Mouse (Mus musculus): ENCODE measurements around the gene C2cd2. TPM values are rescaled to one million over a fixed set of nuclear protein-coding genes. Genes with fewer than 3 reads are reported as not detected.
"Not testable (repeated sequence)": the region's sequence is repeated elsewhere in the genome, so short reads cannot be mapped to it uniquely, and the experiment has no call there.

C2cd2 gene
- total RNA-seq (2021): 10 to 100 TPM; 18.3 to 28.8 TPM

DNA sequence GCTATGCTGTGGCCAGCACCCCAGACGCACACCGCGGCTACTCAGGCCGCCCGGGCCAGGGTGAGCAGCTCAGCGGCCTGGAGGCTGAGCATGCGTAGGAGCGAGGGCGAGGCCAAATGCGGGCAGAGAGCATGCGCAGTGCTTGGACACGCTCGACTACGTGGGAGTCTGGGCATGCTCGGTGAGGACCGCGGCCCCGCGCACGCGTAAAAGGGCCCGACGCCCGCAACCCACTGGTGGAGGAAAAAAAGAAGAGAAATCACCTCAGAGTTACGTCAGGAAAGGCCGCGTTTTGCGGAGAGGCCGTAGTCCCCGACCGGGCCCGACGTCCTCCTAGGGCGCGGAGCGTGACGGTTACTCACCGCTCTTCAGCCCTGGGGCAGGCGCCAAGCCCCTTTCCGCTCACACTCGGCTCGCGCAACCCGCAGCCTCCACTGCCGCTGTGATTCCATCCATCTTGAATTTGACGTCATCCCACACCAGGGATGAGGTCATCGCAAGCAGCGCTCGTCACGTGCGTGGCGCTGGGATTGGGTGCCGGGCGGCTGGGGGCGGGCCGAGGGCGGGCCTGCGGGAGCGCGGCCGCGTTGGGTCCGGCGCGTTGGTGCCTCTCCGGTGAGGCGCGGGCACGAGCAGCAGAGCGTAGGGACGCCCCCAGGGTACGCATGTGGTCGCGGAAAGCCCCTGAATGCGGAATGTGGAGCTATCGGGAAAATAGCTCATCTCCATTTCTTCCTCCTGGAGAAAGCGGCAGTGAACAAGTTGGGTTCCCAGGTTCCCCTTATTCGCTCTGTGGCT, at the start of gene C2cd2, which contains the start of gene Zbtb21:
C2cd2 (minus strand) TSS at position 448 of the 798 bp plus-strand sequence.
Zbtb21 (minus strand) TSS at position 472 of the 798 bp plus-strand sequence.
- peak; percentile 97 for DNase-seq
- intact Hi-C loops (cut with DNase I): loop anchor here (2.0 to 5.0 kb wide), 2 partner anchors 34 to 120 kb away; partner anchors contain the start of genes A630089N07Rik and B230307C23Rik

DNA sequence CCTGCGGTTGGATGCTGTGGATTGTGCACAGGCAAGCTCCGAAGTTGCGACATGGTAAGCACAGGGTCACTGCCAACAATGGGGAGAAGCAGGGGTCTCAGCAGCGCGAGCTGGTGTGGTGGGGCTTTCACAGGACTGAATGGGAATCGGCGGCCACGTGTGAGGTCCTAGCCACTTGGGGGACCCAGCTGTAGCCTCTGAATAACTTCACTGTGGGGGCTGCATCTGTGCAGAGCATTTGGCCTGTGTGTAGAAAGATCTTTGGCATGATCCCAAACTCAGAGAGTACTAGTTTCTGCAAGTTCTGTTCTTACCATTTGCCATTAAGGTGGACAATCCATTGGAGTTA, 35.0 kb upstream of the C2cd2 start:
- intact Hi-C loops (cut with DNase I): loop anchor here (2.0 to 10.0 kb wide), 3 partner anchors 35 to 193 kb away; partner anchors contain the start of genes C2cd2 and Zbtb21
- not testable (repeated sequence) for DNase-seq

DNA sequence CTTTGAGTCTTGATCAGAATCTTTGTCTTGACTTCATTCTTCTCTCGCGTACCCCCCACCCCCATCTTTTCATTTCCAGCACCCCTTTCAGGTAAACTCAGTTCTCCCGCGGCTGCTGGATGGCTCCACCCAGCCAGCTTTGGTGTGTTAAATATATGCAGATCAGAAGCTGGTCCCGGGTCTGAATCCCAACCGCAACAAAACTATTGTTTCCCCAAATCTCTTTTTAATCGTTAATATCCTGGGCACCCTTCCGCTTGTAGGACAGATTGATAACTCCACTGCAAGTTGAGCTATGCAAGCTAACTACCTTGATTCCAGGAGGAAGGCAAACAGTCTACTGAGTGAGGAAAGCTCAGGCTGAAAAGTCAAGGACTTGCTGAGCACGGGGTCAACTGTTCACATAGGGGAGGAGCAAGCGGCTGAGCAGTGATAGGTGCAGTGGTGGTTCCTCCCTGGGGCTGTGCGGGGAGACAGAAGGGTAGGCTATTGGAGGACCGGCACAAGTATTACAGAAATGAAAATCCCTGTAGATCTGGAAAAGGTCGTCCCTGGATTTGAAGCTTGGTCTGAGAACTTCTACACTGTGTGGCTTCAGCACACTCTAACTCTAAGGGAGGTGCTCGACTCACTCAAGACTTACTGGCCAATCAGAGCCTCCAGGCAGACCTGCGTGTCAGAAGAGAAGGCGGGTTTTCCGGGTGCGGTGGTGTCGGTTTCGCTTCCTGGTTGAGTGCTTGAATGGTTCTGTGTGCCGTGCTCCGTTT, 34.4 kb upstream of the C2cd2 start, which contains the start of gene B230307C23Rik:
B230307C23Rik (plus strand) TSS at position 700 of the 767 bp plus-strand sequence.
- intact Hi-C loops (cut with DNase I): loop anchor here (2.0 to 10.0 kb wide), 3 partner anchors 34 to 192 kb away; partner anchors contain the start of genes C2cd2 and Zbtb21
- DNase-seq: peak; percentile 81

DNA sequence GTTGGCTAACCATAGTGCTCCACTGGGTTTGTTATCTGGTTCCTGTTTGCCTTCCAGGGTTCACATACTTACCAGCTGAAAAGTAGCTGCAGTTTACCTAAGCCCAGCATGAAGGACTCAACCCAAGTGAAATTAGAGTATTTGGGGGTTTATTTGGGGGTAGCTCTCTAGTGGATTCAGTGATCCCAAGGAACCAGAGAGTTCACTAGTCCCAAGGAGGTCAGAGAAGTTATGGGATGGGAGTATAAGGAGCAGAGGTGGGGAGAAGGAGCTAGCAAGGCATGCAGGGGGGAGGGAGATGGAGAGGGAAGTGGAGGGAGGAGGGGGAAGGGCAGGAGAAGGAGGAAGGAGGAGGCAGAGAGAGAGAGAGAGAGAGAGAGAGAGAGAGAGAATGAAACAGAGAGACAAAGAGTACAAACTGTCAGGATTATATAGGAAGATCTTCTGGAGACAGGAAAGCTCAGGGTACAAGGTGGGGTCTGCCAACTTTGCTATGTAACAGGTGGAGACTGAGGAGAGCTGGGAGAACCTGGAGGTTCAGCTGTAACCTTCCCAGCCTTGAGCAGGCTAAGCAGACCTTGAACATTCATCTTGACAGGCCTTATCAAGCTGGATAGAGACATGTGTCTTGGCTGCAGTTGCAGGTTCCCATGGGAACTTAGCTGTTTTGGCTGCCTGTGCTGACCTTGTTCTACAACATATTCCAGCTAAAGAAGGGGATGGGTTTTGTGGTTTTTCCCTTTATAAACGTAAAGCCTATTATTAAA, 33.6 kb upstream of the C2cd2 start:
- intact Hi-C loops (cut with DNase I): loop anchor here (2.0 to 10.0 kb wide), 3 partner anchors 33 to 191 kb away; partner anchors contain the start of genes C2cd2 and Zbtb21
- peak; percentile 43 to 55 for DNase-seq

DNA sequence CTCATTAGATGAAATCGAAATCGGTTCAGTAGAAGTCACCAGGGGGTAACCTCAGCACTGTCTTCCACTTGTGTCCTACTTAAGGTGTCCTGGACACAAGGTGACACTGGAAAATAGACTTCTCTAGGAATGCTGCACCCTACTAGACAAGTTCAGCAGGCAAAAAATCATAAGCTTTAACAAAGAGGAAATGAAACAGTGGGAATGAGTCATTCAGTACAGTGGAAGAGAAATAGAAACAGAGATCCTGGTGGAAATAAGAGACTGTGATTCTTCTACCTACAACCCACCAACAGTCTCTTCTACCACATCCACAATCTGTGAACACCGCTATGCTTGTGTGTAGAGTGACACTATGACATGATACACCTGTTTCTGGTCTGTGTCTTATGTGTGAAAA, 30.1 kb upstream of the C2cd2 start:
- intact Hi-C loops (cut with DNase I): loop anchor here (10.0 kb wide), 1 partner anchor 188 kb away; no protein-coding TSS in a partner anchor
- not testable (repeated sequence) for DNase-seq

DNA sequence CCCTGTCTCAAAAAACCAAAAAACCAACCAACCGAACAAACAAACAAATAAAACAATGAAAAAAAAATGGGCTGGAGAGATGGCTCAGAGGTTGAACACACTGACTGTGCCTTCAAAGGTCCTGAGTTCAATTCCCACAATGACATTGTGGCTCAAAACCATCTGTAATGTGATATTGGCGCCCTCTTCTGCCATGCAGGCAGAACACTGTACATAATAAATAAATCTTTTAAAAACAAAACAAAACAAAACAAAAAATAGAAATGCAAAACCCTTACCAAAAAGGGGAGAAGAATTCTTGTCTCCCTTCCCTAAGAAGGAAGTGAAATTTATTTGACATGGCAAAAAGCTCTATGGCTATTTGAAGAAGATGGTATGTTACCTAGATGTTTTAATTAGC, 29.1 kb upstream of the C2cd2 start:
- intact Hi-C loops (cut with DNase I): loop anchor here (10.0 kb wide), 1 partner anchor 187 kb away; no protein-coding TSS in a partner anchor
- DNase-seq: no peak

DNA sequence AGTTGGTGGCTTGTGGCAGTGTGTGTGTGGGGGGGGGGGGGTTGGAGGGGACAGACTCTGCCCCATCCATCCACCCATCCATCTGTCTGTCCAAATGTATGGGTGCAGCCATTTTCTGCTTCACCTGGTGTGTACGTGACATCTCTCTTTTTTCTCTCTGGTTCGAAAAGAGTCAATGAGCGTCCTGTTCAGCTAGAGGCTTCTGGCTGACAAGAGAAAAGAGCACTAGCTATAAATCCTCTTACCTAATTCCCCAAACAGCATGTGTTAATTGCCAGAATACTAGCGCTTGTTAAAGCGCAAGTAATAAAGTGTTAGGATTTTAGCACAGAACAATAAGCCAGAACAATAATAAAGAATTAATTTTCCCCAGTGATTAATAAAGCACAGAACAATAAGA, 22.2 kb upstream of the C2cd2 start:
- no peak for DNase-seq
- intact Hi-C loops (cut with DNase I): no loop called here

DNA sequence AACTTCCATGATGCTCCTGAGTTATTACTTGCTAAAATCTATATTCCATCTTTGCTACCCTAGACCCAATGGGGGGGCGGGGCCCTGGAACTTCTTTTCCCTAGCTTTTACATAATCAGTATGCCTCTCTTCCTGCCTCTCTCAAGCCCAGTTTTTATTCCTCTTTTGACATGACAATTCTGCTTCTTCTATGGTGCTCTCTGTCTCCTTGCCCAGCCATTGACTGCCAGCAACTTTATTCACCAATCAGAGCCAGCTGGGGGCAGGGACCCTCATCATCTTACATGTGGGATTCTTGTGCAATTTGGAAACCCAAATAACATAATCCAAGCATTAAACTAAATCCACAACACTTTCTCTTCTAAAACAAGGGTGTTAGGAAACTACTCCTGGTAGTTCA, 19.0 kb upstream of the C2cd2 start:
- no peak for DNase-seq
- intact Hi-C loops (cut with DNase I): no loop called here

DNA sequence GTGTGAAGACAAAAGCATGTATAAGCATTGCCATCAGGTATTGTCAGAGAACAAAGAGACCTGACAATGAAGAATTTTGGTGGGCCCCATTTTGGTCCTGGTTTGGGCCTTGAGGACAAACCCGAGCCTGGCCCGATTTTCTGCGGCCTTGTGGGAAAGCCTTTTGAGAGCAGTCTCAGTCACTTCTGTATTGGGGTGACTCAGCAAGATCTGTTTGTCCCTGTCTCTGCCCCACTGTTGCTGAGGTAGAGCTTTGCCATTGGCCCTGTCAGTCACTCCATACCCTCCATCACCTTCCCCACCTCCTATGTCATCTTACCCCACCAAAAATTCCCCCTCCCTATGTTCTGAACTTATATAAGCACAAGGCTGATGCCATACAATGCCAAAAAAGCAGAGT, 15.3 kb upstream of the C2cd2 start:
- intact Hi-C loops (cut with DNase I): no loop called here
- no peak for DNase-seq

DNA sequence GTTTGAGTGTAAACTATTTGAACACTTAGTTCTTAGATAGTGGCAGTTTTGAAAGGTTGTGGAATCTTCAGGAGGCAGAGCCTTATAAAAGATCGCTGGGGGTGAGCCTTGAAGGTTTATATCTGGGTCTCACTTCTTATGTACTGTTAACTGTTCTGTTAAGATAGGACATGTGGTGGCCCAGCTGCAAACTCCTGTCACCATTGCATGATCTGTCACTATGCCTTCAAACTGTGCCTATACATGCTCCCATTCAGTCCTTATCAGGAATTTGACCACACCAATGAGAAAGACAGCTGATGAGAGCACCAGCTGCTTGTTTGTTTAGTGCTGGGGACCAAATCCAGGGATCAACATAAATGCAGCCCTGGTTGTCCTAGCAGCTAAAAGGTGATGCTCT, 14.9 kb upstream of the C2cd2 start:
- intact Hi-C loops (cut with DNase I): no loop called here

DNA sequence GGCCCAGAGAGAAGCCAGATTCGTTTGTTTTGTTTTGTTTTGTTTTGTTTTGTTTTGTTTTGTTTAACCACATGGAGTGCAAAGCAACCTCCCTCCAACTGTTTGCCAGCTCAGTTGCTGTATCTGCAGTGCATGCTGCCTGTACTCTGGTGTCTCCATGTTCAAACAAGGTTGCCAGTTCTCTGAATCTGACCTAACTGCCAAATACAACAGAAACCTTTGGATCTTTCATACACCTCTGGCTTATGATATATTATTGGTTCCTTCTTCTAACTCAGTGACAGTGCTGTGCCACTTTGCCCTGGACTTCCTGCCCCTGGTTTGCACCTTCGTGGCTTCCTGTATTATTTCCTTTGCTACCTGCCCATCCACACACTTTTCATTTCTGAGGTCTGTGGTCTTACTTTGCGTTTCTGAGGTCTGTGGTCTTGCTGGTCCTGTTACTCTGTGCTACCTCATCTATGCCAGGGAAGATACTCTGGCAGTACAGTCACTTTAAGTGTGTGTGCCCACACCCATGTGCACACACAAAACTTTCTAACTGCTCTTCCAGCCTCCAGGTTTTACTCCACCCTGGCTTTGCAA, 1.6 kb upstream of the C2cd2 start:
- no peak for DNase-seq
- intact Hi-C loops (cut with DNase I): loop anchor here (2.0 to 5.0 kb wide), 2 partner anchors 33 to 118 kb away; partner anchors contain the start of genes A630089N07Rik and B230307C23Rik

More for the DNA sequence above, 14.9 kb upstream of the C2cd2 start:
- DNase-seq: no peak

DNA sequence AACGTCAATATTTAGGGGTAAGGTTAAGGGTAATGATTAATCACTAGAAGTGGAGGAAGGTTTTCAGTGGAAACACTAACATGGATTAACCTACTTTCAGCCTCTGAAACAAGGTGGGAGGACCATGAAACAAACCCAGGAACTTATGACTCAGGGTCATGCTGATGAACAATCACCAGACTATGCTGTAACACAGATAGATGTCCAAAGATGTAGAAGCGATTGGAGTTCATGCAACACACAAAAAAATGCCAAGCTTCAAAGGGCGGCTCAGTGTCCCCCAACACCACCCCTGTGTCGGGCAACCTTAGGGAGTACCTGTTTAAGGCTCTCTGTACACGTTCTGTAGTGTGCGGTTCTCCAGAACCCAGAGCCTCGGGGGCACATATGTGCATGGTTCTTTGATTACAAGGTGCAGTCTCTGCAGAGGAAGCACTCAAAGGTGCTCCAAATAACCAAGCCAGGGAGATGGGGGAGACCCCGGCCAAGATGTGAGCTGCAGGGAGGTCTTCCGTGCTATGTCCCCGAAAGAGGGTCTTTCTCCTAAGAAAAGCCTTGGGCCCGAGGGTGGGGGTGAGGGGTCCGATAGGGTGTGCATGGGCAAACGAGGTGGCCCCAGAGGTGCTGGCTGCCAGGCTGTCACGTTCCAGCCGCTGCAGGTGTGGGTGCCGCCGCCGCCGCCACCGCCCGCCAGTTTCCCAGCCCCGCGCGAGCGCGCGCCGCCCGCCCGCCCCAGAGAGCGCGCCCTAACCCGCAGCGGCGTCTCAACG, 832 bp downstream of the C2cd2 start:
- intact Hi-C loops (cut with DNase I): loop anchor here (1.0 to 5.0 kb wide), 4 partner anchors 35 to 121 kb away; partner anchors contain the start of genes A630089N07Rik, B230307C23Rik and Prdm15
- peak in 1 of 2 experiments; percentile 15 for DNase-seq

DNA sequence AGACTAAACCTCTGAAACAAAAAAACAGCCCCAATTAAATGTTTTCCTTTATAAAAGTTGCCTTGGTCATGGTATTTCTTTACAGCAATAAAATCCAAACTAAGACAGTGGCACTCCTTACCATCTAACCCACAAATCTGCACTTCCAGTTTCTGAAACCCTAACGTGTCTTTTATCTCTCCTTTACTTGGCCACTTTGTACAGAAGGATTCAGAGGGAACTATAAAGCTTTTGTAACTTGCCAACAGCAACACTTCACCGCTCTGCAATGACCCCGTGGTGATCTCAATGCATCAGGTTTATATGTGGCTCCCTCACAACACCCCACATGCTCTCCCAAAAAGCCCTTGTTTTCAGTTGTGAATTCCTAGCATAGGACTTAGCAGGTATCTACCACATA, 2.0 kb downstream of the C2cd2 start:
- DNase-seq: no peak
- intact Hi-C loops (cut with DNase I): loop anchor here (2.0 to 5.0 kb wide), 2 partner anchors 110 to 122 kb away; partner anchors contain the start of genes A630089N07Rik and Prdm15

DNA sequence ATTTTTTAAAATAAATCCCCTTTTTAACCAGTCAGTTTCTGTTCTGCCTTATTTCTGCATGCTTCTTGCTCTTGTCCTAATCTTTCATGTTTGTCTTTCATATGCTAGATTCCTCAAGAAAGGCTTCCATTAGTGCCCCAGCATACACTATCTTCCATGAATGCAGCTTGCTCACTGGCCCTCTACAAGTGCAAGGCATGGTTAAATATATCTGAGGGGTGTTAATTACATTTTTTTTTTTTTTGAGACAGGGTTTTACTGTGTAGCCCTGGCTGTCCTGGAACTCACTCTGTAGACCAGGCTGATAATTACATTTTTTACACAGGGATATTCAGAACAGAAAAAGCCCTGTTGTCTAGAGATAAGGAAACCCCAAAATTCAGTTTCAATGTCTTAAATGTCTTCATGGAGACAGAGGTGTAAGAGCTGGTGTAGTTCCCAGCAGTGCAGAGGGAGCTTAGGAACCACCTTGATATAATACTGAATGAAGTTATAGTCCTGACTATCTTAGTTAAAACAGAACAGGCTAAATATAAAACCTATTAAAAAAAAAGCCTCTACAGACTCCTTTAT, 3.9 kb downstream of the C2cd2 start:
- no peak for DNase-seq
- intact Hi-C loops (cut with DNase I): no loop called here

DNA sequence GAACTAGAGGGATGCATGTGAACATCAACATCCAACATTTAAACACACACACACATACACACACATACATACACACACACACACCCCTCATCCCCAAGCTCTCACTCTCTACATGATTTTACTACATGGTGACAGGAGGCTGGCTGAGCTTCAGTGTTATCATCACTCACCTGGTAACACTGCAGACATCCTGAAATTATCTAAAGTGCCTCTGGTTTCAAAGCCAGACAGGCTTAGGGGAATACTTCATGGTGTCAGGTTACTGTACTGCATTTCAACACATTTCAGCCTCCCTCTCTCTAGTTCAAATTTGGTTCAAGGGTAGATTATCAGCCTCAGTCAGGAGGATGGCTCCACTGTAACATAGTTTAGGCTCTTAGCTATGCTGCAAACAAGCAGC, 4.8 kb downstream of the C2cd2 start:
- DNase-seq: no peak
- intact Hi-C loops (cut with DNase I): no loop called here

DNA sequence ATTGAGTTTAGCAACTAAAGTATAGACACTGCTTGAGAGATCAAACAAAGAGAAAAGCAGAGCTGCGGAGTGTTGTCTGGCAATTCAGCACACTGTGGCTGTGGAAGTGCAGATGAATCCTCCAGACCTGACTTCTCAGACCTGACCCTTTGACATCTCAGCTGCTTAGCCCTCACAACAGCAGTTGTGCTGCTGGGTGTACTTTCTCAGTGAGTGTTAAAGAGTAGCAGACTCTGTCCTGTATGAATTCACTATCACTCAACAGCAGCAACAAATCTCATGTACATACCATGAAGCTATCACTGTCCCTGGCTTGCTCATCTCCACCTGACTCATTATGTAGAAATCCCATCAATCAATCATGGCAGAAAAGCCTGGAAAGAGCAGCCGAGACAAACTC, 6.4 kb downstream of the C2cd2 start:
- no peak for DNase-seq
- intact Hi-C loops (cut with DNase I): no loop called here

DNA sequence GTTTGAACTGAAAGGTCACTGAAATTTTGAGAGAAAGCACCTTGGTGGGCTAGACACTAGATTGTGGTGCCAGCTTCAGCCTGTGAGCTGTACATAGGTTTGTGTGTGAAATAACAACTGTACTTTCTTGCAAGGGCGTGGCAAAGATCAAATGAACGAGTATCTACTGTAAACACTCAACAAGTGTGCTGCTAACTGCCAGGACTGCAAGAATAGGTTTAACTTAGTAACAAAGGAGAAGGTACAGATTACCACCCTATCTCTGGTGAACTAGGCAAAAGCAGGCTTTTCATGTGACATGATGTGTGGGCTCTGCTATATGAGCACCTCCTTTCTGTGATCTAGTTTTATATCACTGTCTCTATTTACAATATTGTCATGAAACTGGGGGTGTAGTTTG, 9.1 kb downstream of the C2cd2 start:
- intact Hi-C loops (cut with DNase I): no loop called here
- DNase-seq: no peak

DNA sequence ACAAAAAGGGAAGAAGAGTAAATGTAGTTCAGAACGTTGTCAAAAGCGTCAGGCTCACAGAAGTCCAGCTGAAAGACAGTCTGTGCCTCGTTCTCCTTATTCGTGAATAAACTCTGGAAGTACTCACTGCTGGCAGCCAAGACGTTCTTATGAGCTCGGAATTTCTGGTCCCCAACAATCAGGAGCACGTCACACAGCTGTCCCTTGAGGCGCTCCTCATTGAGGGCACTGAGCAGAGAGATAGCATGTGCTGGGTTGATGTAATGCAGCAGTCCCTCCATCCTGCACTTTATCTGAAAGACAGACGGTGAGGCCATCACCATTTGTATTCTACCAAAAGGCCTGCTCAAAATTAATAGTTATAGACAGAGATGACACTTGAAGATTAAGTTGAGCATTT, 9.6 kb downstream of the C2cd2 start:
- intact Hi-C loops (cut with DNase I): no loop called here
- DNase-seq: no peak

DNA sequence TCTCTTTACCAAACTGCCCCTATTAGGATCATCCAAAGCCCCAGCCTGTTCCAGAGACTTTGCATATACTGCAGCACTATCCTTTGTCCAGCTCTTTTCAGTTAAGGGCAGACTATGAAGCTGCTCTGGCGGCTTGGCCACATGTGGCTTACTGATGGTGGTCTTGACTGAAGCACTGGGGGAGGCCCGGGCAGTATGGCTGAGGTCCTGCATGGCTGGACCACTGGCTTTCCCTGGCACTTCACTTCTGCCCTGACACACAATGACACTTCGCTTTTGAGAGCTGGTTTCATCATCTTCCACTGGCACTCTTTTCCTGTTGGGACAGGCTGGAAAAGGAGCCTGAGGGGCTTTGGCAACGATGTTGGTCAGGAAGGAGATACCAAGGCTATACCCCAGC, 10.0 kb downstream of the C2cd2 start:
- intact Hi-C loops (cut with DNase I): no loop called here
- no peak for DNase-seq
